Mouse (Mus musculus) CD4-positive, CD25-positive, alpha-beta regulatory T cell, adult 4 months (primary cell): ENCODE measurements around the gene Cnnm3. TPM values are rescaled to one million over a fixed set of nuclear protein-coding genes. Genes with fewer than 3 reads are reported as not detected.
A peak's percentile ranks its signal among the peaks of the same experiment; 100 is the strongest.

Experiments
- ATAC-seq: one replicate; pipeline ENCODE4 v1.8.0; 2017
- polyA plus RNA-seq, 2 experiments: library from polyadenylated mRNA; unstranded; fragments of 100-300 nt; shearing (Covaris generic); gene quantifications; one replicate each; pipeline ENCODE4 v1.2.1; 2017

Cnnm3 gene
- polyA plus RNA-seq, 2 experiments from 2014 or later, result 7.5 to 7.6 TPM

GRCm38 (mm10) chr1:36501261-36501660 is 10.4 kb upstream of the Cnnm3 start:
- ATAC-seq, result peak; percentile 83

DNA sequence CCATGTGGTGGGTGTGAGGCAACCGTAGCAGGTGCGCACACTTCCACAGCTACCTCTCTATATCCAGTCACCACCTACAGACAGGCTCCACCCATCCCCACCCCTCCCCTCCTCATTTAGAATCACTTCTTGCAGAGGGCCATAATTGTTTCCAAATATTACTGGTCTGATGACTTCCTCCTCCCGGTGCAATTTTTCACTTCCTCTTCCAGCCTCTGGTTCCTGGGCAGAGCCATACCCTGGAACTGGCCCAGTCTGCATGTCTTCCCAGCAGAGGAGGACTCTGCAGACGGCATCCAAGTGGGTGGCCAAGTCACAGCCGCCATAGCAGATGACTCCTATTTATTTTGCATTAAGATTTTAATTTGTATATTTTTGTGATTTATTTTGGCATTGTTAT is 3.4 kb upstream of the Cnnm3 start:
- ATAC-seq, result no peak

GRCm38 (mm10) chr1:36512089-36512965 is 660 bp downstream of the Cnnm3 start:
- peak; percentile 35 for ATAC-seq

- ATAC-seq, result no peak
Measured at GRCm38 (mm10) chr1:36512966-36513280, 1.3 kb downstream of the Cnnm3 start.

- ATAC-seq, result no peak
Measured at GRCm38 (mm10) chr1:36513310-36513709, 1.6 kb downstream of the Cnnm3 start.

GRCm38 (mm10) chr1:36513718-36514117 is 2.1 kb downstream of the Cnnm3 start:
- no peak for ATAC-seq

DNA sequence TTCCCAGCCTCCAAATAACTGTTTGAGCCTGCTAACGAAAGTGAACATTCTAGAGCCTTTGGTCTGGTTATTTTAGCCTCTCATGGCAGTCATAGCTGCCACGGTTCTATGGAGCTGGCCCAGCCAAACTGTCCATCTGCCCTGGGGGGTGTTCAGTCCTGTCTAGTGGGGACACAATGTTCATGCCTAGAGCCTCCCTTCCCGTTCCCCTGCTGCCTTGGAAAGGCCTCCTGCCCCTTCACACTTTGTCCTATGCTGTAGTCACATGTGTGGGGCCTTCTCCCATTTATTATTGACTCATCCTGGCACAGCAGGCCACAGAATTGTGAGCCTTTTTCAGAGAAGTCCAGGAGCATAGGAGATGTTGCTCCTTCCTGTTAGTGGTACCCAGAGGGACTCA is 6.6 kb downstream of the Cnnm3 start:
- ATAC-seq, result no peak

DNA sequence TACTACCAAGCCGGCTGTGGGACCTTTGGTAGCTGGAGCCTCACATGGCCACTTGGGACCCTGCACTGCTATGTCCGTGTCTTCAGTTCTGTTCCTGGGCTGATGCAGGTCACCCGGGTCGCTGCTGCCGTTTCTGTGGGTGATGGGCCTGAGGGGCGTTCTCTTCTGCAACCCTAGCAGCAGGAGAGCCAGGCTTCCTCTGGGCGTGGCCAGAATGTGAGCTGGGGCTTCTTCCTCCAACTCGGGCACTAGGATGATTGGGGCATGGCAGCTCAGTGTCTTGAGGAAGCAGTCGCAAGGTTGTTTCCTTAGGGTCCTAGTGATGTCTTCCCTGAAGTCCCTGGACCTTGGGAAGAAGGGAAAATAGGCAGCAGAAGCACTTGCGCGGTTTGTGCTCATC is 8.0 kb downstream of the Cnnm3 start:
- ATAC-seq, result no peak

- no peak for ATAC-seq
Measured at GRCm38 (mm10) chr1:36522210-36522609, 10.5 kb downstream of the Cnnm3 start.

- no peak for ATAC-seq
Measured at GRCm38 (mm10) chr1:36523332-36524013, 11.8 kb downstream of the Cnnm3 start.

DNA sequence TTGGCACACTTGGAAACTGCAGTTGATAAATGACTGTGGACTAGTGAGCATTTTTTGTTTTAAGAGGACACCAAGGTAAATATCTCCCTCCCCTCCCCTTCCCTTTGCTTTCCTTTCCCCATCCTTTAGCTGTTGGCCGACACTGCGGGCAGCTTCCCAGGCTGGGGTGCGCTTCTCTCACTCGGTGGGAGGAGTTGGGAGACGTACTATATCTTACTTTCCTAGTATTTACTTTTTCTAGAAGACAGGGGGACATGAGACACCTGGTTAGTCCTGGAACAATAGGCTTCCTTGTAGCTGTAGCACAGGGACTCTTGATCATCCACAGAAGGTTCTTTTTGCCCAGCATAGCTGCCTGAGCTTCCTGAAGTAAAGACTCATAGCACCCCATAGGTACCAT is 12.4 kb downstream of the Cnnm3 start:
- no peak for ATAC-seq

DNA sequence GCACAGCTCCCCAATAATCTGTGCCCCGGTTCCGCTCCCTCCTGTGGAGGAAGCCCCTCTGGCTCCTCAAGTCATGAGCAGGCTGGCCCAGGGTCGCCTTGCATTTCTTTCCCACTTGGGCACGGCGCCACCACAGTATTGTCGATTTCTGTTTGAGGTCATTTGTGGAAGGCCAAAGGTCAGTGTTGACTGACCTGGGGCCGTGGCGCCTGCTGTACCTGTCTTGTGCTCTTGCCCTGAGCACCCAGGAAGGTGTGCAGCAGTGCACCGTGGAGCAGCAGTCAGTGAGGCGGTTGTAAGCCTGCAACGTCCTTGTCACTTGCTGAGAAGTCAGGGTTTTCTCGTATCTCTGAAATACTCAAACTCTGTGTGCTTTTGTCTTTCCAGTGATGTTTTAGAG is 14.1 kb downstream of the Cnnm3 start:
- ATAC-seq, result no peak

- no peak for ATAC-seq
Measured at GRCm38 (mm10) chr1:36526903-36527302, 15.2 kb downstream of the Cnnm3 start.

- no peak for ATAC-seq
Measured at GRCm38 (mm10) chr1:36528351-36528750, 16.7 kb downstream of the Cnnm3 start.

GRCm38 (mm10) chr1:36529274-36529673 is 17.6 kb downstream of the Cnnm3 start:
- ATAC-seq, result no peak

DNA sequence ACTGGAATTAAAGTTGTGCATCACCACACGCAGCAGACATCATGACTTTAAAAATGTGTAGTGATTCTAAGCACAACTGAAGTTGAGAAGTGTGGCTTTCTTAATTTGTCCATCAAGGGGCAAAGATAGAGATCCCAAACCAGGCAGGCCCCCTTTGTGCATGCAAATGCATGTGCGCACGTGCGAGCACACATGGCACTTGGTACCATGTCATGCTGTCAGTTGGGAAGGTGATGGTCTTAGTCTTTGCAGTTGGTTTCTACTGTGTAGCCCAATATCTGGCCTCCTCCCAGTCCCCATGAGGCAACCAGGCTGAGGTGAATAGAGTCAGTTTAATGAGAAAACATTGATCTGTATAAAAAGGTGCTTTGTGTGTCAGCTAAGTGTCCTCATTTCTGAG is 18.2 kb downstream of the Cnnm3 start:
- no peak for ATAC-seq

GRCm38 (mm10) chr1:36530485-36530884 is 18.8 kb downstream of the Cnnm3 start:
- no peak for ATAC-seq

DNA sequence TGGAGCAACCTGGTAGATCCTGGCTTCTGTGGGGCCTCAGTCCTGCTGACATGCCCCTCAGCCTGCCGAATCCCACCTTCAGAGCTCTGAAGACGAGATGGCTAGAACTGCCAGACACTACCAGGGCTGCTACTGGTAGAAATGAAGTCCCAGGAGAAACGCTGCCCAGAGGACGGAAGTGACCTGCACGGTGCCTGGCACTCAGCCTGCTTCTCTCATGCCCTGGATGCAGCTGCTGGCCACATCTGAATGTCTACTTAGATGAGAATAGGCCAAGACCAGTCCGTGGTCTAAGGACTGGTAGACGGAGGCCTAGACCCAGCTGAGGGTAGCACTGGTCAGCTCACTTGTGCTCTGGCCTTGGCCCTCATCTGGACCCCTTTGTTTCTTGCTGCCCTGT is 19.3 kb downstream of the Cnnm3 start:
- ATAC-seq, result no peak

DNA sequence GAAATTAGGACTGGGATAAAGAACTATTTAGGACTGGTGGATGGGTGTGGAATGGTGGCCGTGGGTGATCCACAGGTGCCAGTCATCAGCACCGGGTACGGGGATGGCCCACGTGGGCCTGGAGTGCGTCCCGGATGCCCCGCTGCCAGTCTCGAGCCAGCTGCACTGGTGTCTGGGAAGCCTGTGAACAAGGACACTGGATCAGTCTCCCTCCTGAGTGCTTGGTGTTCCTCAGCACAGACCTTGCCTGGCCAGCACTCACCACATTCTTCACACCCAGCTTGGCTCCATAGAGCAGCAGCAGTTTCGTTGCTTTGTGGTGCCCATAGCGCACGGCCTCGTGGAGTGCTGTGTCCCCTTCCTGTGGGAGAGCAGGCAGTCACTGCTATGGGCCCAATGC is 19.8 kb downstream of the Cnnm3 start:
- ATAC-seq, result no peak

GRCm38 (mm10) chr1:36533546-36533945 is 21.9 kb downstream of the Cnnm3 start:
- no peak for ATAC-seq

DNA sequence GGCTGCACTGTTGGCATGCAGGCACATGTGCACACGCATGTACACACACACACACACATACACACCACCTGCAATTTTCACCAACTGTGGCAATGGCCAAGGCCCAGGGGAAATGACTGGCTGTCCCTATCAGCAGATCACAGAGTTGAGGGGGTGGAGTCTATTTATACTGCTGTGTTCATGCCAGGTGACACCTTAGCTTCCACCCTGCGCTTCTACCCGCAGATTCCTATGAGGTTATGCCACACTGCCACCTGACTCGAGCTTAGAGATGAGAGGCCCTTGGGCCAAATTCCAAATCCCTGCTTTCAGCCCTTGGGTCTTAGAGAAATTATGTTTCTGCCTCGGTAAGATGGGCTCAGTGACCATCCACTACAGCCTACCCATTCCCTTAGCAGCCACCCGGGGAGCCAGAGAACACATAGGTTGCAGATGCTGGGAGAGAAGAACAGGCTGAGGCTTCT is 23.0 kb downstream of the Cnnm3 start:
- ATAC-seq, result peak; percentile 39

- ATAC-seq, result no peak
Measured at GRCm38 (mm10) chr1:36535477-36536396, 24.1 kb downstream of the Cnnm3 start.

DNA sequence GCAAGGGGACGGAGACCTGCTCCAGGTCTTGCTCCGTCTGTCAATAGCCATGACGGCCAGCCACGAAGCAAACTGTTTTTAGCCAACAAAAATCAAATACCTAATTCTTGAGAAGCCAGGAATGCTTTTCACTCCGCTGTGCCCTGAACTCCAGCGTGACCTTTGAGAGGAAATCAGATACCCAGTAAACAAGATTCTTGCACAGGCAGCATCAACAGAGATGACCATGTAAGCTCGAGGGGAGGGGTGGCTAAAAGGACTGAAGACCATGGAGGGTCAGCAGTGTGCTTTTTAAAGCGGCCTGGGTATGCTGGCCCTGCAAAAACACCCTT is 24.7 kb downstream of the Cnnm3 start:
- no peak for ATAC-seq
